Mouse (Mus musculus): ENCODE results near the gene Mrpl48. TPM values are rescaled to one million over a fixed set of nuclear protein-coding genes. Genes with fewer than 3 reads are reported as not detected.

The Mrpl48 gene
- total RNA-seq, 2 experiments from 2014 or later, result 65.4 to 75.2 TPM

GRCm38 (mm10) chr7:100501027-100501843 is 106.9 kb downstream of the Mrpl48 start:
- intact Hi-C loops (cut with DNase I), result no loop called here
- no peak for DNase-seq (ENCODE audit: low spot score in 2 of 2)

- intact Hi-C loops (cut with DNase I), result no loop called here
- no peak for DNase-seq (ENCODE audit: low spot score in 2 of 2)
These were observed 107.7 kb downstream of the Mrpl48 start for GRCm38 (mm10) chr7:100500276-100500977.

GRCm38 (mm10) chr7:100499465-100499864 is 108.6 kb downstream of the Mrpl48 start:
- DNase-seq (ENCODE audit: low spot score in 2 of 2), result no peak
- intact Hi-C loops (cut with DNase I), result no loop called here

- DNase-seq (ENCODE audit: low spot score in 2 of 2), result no peak
- intact Hi-C loops (cut with DNase I), result no loop called here
These were observed 110.1 kb downstream of the Mrpl48 start for GRCm38 (mm10) chr7:100497982-100498381.

- DNase-seq (ENCODE audit: low spot score in 2 of 2), result no peak
- intact Hi-C loops (cut with DNase I), result no loop called here
These were observed 110.7 kb downstream of the Mrpl48 start for GRCm38 (mm10) chr7:100497402-100497801.

GRCm38 (mm10) chr7:100496791-100497190 is 111.3 kb downstream of the Mrpl48 start:
- DNase-seq (ENCODE audit: low spot score in 2 of 2), result no peak
- intact Hi-C loops (cut with DNase I), result no loop called here

GRCm38 (mm10) chr7:100496371-100496770 is 111.7 kb downstream of the Mrpl48 start:
- DNase-seq (ENCODE audit: low spot score in 2 of 2), result no peak
- intact Hi-C loops (cut with DNase I), result no loop called here

Other genes with a start within 250 kb of the Mrpl48 start
- gene C2cd3, start 236.1 kb downstream of the Mrpl48 start, total RNA-seq (2021), result 10 to 100 TPM; 20.5 to 28.1 TPM
- 100 to 1,000 TPM; 204 to 224 TPM for gene Ppme1, start 236.0 kb downstream of the Mrpl48 start, total RNA-seq (2021)
- 1 to 10 TPM; 2.3 to 2.8 TPM for gene Ucp3, start 135.3 kb downstream of the Mrpl48 start, total RNA-seq (2021)
- 10 to 100 TPM; 76.5 to 90.0 TPM for gene Ucp2, start 115.0 kb downstream of the Mrpl48 start, total RNA-seq (2021)
- gene Dnajb13, start 93.3 kb downstream of the Mrpl48 start, total RNA-seq (2021), result under 1 TPM; 0.39 to 0.45 TPM
- gene Coa4, start 71.2 kb downstream of the Mrpl48 start, total RNA-seq (2021), result 10 to 100 TPM in 1 of 2 experiments, 1 to 10 TPM in 1; 8.5 to 10.8 TPM
- gene Rab6a, start 891 bp downstream of the Mrpl48 start, total RNA-seq (2021), result 100 to 1,000 TPM; 395 to 423 TPM
- gene Plekhb1, start 54.1 kb upstream of the Mrpl48 start, total RNA-seq (2021), result 100 to 1,000 TPM; 131 to 184 TPM
- 100 to 1,000 TPM; 240 to 242 TPM for gene Fam168a, start 98.3 kb upstream of the Mrpl48 start, total RNA-seq (2021)